Mouse (Mus musculus) gastrocnemius, postnatal 4 days (tissue): ENCODE measurements around the gene Slc29a1. TPM values are rescaled to one million over a fixed set of nuclear protein-coding genes. Genes with fewer than 3 reads are reported as not detected.

Source experiments
- DNase-seq, 2 experiments: peaks; one replicate each; pipeline ENCODE4 v3.0.0; 2021 to 2022; ENCODE audit warnings: low spot score in 2 of 2, mixed read lengths in 2 of 2
- total RNA-seq, 2 experiments: library from RNA; stranded (reverse); gene quantifications; 2 replicates each; pipeline ENCODE4 v1.2.3; 2021

Slc29a1 gene
- total RNA-seq, 2 experiments from 2014 or later, result 148 to 166 TPM

DNA sequence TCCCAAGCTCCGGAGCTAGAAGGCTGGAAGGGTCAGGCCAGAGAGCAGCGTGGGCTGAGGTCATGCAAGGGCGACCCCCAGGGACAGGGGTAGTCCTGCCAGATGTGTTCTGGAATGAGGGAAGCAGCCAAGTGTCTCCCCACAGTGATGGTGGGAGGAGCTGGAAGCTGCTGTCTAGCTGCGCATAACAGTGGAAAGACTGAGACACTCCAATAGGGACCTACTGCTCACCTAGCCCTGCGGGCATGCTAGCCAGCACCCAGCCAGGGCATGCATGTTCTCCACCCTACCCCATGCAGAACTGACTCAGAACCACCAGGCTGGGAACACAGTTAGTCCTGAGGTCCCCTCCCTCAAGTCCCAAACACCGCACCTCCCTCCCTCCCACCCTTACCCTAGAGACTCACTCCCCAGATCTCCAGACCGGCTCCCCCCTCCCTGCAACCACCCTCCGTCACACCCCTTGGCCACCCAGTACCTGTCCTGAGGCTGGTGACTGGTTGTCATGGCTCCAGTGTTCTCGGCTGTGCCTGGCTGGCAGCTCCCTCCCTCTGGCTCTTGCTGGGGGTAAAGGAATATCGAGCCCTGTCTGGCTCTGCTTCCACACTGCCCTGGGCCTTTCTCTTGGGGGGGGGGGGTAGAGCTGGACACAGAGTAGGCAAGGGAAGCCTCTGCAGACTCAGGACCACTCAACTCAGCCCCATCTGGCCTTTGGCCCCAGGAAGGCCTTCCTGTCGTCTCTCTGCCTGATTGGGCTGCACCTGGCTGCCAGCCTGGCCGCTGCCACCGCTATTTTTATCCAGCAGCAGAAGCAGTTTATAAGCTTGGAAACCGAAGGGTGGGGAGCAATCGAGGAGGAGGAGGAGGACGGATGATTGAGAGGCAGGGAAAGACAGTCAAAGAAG lies 7.5 kb downstream of the Slc29a1 start:
- peak; percentile 66 to 82 for DNase-seq

- DNase-seq, result no peak
These were observed 9.0 kb downstream of the Slc29a1 start for GRCm38 (mm10) chr17:45590410-45590809.

- no peak for DNase-seq
These were observed 9.6 kb downstream of the Slc29a1 start for GRCm38 (mm10) chr17:45589844-45590243.

- DNase-seq, result no peak
These were observed 10.2 kb downstream of the Slc29a1 start for GRCm38 (mm10) chr17:45589236-45589635.

GRCm38 (mm10) chr17:45588370-45588769 lies 11.0 kb downstream of the Slc29a1 start:
- no peak for DNase-seq

- DNase-seq, result no peak
These were observed 13.0 kb downstream of the Slc29a1 start for GRCm38 (mm10) chr17:45586449-45586837.

DNA sequence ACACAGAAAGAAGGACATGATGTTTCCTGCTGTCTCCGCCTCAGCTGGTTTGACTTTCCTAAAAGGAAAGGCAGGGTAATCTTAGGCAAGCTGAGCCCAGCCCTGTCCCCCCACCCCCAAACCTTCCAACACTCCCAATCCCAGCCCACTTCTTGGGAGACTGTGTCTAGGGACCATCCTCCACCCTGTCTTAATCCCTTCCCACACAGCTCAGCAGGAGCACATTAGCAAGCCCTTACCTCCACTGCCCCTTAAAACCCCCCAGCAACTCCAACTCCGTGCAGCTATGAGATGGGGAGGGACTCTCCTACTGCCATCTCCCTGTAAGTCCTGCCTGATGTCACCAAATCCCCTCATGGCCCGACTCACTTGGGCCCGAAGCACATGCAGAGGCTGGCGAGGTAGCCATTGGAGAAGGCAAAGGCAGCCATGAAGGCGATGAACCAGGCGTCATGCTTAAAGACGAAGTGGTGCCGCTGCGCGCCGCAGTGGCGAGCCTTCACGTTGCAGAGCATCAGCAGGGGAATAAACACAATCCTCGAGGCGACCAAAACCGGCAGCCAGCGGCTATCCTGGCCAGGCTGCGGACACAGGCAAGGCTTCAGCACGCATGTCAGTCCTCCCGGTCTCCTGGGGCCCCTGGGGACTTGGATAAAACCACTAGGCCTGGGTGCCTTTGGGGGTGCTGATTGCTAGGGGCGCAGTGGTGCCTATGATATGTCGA lies 13.5 kb downstream of the Slc29a1 start:
- no peak for DNase-seq

DNA sequence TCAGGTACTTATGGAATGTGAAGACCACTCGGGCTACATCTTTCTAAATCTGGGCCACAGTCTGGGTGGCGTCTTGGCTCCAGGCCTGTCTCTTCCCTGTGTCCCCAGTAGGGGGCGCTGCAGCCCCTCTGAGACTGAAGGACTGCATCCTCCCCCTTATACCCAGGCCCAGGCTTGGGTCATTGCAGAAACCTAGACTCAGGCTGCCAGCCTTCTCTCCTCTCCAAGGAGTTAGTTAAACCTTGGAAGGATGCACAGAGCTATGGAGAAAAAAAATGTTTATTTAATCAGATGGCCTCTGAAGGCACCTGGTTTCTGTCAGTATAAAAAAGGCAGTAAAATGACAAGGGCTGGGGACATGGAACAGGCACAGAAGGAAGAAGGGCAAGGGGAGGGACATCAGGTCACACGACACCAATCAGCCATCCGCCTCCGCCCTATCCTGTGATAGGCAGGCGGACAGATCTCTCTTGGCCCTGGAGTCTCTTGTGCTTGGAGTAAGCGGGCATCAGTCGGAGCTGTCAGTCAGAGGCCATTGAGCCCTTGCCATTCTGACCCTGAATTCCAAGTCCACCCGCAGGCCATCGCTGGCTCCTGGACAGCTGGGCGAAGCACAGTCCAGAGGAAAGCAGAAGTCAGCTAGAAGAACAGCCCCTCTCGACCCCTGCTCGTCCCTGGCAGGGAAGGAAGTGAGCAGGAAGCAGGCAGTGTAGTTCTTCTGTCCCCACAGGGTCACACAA lies 14.3 kb downstream of the Slc29a1 start:
- peak; percentile 83 for DNase-seq

DNA sequence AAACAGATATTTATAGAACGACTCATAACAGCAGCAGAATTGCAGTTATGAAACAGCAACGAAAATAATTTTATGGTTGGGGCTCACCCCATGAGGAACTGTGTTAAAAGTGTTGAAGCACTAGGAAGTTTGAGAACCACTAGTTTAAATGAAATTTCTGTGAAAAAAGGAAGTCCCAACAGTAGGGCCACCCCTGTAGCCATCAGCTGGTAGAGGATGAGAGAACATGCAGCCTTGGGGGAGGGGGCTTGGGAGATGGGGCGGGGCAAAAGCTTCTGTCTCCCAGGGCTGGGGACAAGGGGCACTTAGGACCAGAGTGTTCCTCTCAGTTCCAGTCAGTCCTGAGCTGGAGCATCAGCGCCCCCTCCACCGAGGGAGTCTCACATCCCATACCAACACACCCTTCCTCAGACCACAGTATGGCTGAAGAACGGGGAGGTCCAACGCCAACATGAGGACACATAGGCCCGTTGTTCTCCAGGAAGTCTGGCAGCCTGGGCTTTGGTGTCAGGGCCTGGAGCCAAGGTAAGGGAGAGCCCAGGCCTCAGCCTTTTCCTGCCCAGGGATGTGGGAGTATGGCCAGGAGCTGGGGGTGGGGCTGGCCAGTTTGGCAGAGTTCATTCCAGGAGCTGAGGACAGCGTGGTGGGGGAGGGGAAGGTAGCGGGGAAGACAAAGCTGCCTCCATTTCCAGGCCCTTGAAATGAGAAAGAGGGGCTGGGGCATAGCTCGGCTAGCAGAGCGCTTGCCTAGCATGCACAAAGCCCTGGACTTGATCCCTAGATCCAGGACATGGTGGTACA lies 15.1 kb downstream of the Slc29a1 start:
- peak; percentile 72 to 87 for DNase-seq

DNA sequence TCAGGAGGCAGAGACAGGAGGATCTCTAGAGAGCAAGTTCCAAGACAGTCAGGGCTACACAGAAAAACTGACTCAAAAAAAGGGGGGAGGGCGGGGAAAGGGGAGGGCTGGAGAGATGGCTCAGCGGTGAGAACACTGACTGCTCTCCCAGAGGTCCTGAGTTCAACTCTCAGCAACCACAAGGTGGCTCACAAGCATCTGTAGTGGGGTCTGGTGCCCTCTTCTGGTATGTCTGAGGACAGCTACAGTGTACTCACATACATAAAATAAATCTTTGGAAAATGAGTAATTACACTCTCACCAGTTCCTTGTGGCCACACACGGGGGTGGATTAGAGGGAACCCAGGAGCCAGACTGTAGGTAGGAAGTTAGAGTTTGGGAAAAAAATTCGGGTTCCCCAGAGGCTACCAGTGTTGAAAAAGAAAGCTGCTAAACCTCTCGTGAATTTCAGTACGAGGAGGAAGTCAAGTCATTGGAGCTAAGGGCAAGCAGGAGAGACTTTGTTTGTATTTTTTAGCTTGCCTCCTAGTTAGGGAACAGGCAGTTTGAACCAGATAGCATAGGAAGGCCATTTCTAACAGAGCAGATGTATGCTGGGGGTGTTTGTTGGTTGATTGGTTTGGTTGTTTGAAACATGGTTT lies 16.6 kb downstream of the Slc29a1 start:
- DNase-seq, result no peak

DNA sequence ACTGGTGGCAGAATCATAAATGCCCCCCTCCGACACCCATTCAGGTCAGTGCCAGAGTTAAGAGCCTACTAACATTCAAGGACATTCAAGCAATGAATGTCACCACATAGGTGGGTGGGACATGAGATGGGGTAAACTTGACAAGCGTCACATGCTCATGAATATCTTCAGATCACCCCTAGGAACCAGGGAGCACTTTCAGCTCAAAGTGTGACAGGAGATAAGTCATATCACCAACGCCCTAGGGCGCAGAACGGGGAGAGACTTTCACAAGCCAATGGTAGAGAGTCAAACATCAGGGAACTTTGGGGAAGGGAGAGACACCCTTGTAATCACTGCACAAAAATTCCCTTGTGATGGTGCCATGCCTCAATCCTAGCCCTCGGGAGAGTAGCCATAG lies 17.2 kb downstream of the Slc29a1 start:
- no peak for DNase-seq

DNA sequence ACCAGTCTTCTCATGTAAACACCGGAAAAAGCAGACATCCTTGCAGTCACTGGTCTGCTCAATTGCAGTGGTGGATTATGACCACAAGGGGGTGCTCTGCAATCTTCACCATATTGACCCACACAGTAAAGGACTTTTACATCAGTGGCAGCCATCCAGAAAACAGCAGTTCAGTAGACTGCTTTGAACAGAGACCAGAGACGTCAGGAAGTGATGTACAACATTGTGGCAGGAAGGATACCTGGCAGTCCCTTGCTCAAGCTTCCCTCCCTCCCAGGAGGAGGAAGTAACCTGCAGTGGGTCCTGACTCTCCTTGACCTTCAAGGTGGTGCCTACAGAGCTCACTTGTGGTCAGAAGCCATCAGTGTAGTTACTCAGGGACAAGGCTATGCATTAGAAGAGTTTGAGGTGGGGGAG lies 17.8 kb downstream of the Slc29a1 start:
- DNase-seq, result peak; percentile 60 to 74

DNA sequence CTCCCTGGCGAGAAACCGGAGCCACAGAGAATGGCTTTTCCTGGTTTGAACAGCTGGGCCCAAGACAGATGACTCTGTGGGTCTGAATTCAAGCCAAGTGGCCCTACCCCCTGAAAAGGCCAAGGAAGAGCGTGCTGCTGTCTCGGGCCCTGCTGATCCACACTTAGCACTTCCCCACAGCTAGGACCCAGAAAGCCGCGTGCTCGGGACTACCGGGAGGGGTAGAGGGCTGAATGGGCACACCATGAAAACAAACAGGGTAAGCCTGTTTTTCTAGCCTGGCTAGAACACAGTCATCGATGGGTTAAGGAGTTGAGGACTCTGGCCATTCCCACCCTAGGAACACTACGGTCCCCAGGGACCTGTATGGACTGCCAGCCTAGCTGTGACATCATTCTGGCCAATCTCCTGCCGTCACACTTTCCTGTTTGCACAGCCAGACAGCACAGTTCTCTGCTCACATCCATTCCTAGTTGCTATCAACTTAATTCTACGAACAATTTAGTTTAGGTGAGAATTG lies 18.4 kb downstream of the Slc29a1 start:
- DNase-seq, result no peak

DNA sequence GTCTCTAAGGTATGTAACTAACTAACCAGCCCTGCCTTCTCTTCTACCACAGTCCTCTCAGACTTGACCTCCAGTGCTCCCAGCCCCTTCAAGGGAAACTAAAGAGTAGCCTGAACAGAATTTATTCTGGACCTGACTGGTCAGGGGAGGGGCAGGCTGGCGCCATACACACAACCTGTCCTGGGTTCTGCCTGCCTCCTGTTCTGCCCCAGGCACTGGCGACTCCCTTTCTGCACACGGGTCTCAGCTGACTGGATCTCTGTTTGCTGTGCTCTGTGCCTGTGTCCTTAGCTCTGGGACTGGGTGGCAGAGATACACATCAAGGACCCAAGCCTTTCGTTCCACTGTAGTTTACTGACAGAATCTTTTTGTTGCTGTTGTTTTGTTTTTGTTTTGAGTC lies 19.9 kb downstream of the Slc29a1 start:
- DNase-seq, result no peak

DNA sequence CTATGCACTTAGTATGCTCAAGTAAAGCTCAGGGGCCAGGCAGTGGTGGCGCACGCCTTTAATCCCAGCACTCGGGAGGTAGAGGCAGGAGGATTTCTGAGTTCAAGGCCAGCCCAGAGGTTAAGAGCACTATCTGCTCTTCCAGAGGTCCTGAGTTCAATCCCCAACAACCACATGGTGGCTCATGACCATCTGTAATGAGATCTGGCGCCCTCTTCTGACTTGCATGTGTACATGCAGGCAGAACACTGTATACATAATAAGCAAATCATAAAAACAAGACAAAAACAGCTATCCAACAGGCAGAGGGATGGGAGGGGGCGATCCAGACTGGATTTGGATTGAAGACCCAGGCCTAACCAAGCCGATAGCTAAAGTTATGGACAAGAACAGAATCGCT lies 20.6 kb downstream of the Slc29a1 start:
- no peak for DNase-seq

GRCm38 (mm10) chr17:45578242-45578641 lies 21.2 kb downstream of the Slc29a1 start:
- DNase-seq, result no peak

DNA sequence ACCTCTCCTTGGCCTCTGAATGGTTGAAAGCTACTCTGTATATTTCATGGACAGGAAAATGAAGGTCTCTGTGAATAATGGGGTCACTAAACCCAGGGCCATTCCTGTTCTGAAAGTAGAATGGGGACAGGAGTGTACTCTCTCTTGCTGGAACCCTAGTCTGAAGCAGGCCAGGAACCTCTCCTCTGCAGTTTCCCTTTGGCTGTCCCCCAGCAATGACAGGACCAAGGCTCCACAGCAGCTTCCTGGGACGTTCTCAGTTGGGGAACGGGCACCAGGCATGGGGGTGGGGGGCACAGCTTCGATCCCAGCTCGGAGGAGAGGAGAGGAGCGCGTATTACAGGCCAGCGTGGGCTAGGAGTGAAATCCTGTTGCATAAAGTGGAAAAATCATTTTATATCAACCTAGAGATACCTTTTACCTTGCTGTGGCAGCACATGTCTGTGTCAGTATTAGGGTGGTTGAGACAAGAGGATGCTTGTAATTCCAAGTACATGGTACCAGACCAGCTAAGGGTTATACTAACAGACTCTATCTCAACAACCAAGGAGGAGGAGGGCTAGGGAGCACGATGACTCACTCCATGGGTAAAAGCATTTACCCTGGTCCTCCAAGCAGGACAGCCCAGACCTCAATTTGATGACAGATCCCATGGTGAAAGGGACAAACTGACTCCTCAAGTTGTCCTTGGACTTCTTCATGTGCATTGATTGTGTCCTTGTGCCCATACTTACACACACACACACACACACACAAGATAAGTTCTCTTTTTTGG lies 24.1 kb downstream of the Slc29a1 start:
- DNase-seq, result no peak

- peak in 1 of 2 experiments; percentile 63 for DNase-seq
These were observed 25.2 kb downstream of the Slc29a1 start for GRCm38 (mm10) chr17:45574129-45574761.

- peak; percentile 89 to 96 for DNase-seq
These were observed 25.7 kb downstream of the Slc29a1 start for GRCm38 (mm10) chr17:45573780-45574123.
